Mouse (Mus musculus) hindbrain, embryonic 12.5 days (tissue): ENCODE measurements around the gene Ssna1. TPM values are rescaled to one million over a fixed set of nuclear protein-coding genes. Genes with fewer than 3 reads are reported as not detected.

Experiments
- ATAC-seq: fragments of 200-750 bp; cut with Nextera tagmentation; 2 replicates; pipeline ENCODE4 v1.8.0; 2017; ENCODE audit warnings: moderate TSS enrichment; ENCODE audit not compliant: low FRiP score
- H3K27ac ChIP-seq: fragments of 300-500 bp; sonication (generic); 2 replicates; pipeline ENCODE4 v1.5.1; 2016; ENCODE audit warnings: mild to moderate bottlenecking
- H3K27me3 ChIP-seq: fragments of 300-500 bp; sonication (generic); 2 replicates; pipeline ENCODE4 v1.6.1; 2016; ENCODE audit warnings: mild to moderate bottlenecking
- H3K36me3 ChIP-seq: fragments of 300-500 bp; sonication (generic); 2 replicates; pipeline ENCODE4 v1.6.1; 2016; ENCODE audit warnings: mild to moderate bottlenecking
- H3K4me1 ChIP-seq: fragments of 300-500 bp; sonication (generic); 2 replicates; pipeline ENCODE4 v1.6.1; 2016
- H3K4me2 ChIP-seq: fragments of 300-500 bp; sonication (generic); replicated peaks from 2 replicates; pipeline ENCODE4 v1.6.1; 2016; ENCODE audit warnings: mild to moderate bottlenecking
- H3K4me3 ChIP-seq: fragments of 300-500 bp; sonication (generic); 2 replicates; pipeline ENCODE4 v1.5.1; 2016; ENCODE audit warnings: mild to moderate bottlenecking
- H3K9ac ChIP-seq: fragments of 300-500 bp; sonication (generic); 2 replicates; pipeline ENCODE4 v1.6.1; 2016; ENCODE audit warnings: mild to moderate bottlenecking, moderate library complexity
- H3K9me3 ChIP-seq: fragments of 300-500 bp; sonication (generic); replicated peaks from 2 replicates; pipeline ENCODE4 v1.6.1; 2016; ENCODE audit warnings: mild to moderate bottlenecking
- WGBS: fragments of 180-500 bp; shearing (Covaris S2); methylation state at CpG from one replicate; pipeline ENCODE4 v1.1.7; 2016; 5-methylcytosine and 5-hydroxymethylcytosine counted together
- polyA plus RNA-seq: library from polyadenylated mRNA; unstranded; fragments of >200 nt; fragmentation: Nextera tagmentation; extraction: Ambion mirVana; gene quantifications from 2 replicates; pipeline ENCODE4 v1.2.1, GENCODE M21; 2016

The Ssna1 gene
- polyA plus RNA-seq, 1 experiment from 2014 or later, result 201 TPM

DNA sequence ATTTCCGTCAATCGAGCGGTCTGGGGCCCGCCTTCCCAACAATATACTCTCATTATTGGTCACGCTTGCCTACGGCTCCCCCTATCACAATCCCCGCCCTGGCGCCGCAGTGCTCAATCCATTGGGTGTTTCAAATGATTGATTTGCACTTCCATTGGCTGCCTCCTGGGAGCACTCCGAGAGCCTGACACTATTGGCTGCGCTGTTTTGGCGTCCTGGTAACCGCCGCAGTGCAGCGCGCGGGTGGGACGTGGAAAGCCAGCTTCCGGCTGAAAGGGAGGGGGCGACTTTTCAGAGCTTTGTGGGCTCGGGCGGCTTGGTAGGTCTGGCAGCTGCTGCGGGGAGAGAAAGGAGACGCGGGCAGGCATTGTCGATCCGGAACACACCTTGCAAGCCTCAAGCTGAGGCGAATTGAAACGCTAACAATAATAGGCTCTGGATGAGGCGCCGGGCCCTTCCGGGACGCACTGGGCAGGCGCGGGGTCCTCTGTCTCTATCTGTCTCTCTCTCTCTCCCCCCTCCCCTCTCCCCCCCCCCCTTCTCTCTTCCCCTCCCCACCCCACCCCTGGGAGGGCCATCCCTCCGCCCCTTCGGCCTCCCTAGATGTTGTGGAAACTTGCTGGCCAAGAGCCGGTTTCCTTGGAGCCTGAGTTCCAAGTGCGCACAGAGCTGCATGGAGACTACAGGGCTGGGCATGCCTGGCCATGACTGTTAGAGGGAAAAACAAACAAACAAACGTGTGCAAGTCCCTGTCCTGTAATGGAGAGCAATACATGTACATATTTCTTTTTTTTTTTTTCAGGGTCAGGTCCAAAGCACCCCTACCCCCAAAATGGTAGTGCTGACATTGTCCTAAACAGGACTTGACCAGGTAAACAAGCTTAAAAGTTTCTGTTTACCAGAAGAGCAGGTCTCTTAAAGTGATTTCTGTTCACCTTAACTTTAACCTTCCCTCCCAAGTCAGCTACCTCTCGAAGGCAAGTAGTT is 47.2 kb downstream of the Ssna1 start:
- peak overlapping the region; percentile 97 for H3K27ac ChIP-seq
- no peaks in the 10 kb centered on the region for H3K9me3 ChIP-seq
- H3K36me3 ChIP-seq, result peaks cover 5% of the 10 kb centered on the region
- H3K4me1 ChIP-seq, result peaks cover 23% of the 10 kb centered on the region
- 0 out of 2 replicates have a peak, but pooled peaks cover 2% of the 10 kb centered on the region for H3K27me3 ChIP-seq
- peak overlapping the region; percentile 69 for H3K9ac ChIP-seq
- ATAC-seq, result peak; percentile 98
- WGBS, result 2% methylated on average over 39 of the region's 41 CpGs
- H3K4me2 ChIP-seq, result peak overlapping the region; percentile 59
- peak overlapping the region; percentile 72 for H3K4me3 ChIP-seq

GRCm38 (mm10) chr2:25224492-25224765 is 47.8 kb downstream of the Ssna1 start, which contains the start of gene Tubb4b:
Tubb4b (minus strand) TSS chr2:25224702.
- Histone ChIP-seq H3K27ac (peak within 1 kb of the TSS; percentile 97), H3K4me1 (peaks cover 23% of the 10 kb centered on the region), H3K36me3 (peaks cover 5% of the 10 kb centered on the region), H3K4me3 (peak within 1 kb of the TSS; percentile 72), H3K9me3 (no peaks in the 10 kb centered on the region), H3K27me3 (0 out of 2 replicates have a peak, but pooled peaks cover 2% of the 10 kb centered on the region), H3K9ac (peak within 1 kb of the TSS; percentile 84), H3K4me2 (peak within 1 kb of the TSS; percentile 81)
- 0% methylated on average over 17 of the region's 17 CpGs for WGBS
- ATAC-seq, result no peak

DNA sequence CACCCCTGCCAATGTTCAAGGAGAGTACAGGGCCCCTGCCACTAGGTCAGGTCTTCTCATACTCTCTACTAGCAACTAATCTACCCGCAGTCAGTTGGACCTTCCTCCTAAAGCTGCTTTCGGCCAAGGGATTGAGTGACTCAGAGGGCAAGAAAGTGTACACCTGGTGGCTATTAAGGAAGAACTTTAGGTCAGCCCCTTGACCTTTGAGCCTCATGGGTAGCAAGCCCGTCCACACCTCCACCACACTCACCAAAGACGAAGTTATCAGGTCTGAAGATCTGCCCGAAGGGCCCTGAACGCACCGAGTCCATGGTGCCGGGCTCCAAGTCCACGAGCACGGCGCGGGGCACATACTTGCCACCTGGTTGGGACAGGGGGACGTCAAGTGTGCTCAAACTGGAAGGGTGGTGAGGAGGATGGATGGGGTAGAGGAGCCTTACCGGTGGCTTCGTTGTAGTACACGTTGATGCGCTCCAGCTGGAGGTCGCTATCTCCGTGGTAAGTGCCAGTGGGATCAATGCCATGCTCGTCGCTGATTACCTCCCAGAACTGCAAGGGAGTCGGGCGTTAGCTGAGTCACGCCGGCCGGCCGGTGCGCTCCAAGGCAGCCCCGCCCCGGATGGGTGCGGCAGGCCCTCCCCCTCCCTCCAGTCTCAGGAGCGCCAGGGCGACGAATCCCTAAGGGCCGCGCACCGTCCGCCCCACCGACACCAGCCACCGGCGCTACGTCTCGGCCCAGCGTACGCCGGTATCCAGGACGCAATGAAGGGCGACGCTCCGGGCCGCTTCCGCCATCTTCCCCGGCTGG is 48.4 kb downstream of the Ssna1 start:
- ATAC-seq, result peak; percentile 57
- WGBS, result 2% methylated on average over 45 of the region's 53 CpGs
- Histone ChIP-seq H3K27ac (peak overlapping the region; percentile 91), H3K9ac (peak overlapping the region; percentile 84), H3K27me3 (no peaks in the 10 kb centered on the region), H3K36me3 (peaks cover 5% of the 10 kb centered on the region), H3K4me3 (peak overlapping the region; percentile 72), H3K9me3 (no peaks in the 10 kb centered on the region), H3K4me1 (peaks cover 22% of the 10 kb centered on the region), H3K4me2 (peak overlapping the region; percentile 81)

- Histone ChIP-seq H3K9me3 (no peaks in the 10 kb centered on the region), H3K9ac (no peak overlapping the region), H3K4me2 (no peak overlapping the region), H3K4me3 (no peak overlapping the region), H3K36me3 (peaks cover 5% of the 10 kb centered on the region), H3K27ac (no peak overlapping the region), H3K4me1 (peaks cover 16% of the 10 kb centered on the region), H3K27me3 (no peaks in the 10 kb centered on the region)
- no peak for ATAC-seq
- WGBS, result 75% methylated on average over 5 of the region's 5 CpGs
These were observed 50.9 kb downstream of the Ssna1 start for GRCm38 (mm10) chr2:25221331-25221772.

Other genes with a start within 250 kb of the Ssna1 start
- gene Nsmf, start 218.1 kb downstream of the Ssna1 start, polyA plus RNA-seq, result 108 and 115 TPM in 2 replicates
- gene Entpd8, start 192.1 kb downstream of the Ssna1 start, polyA plus RNA-seq, result not detected in 2 replicates
- 0.14 and 0.22 TPM in 2 replicates for gene Noxa1, start 177.3 kb downstream of the Ssna1 start, polyA plus RNA-seq
- gene Nrarp, start 91.7 kb downstream of the Ssna1 start, polyA plus RNA-seq, result 70.9 and 76.4 TPM in 2 replicates
- 1.8 and 2.4 TPM in 2 replicates for gene Tor4a, start 75.6 kb downstream of the Ssna1 start, polyA plus RNA-seq
- 107 and 117 TPM in 2 replicates for gene Nelfb, start 60.9 kb downstream of the Ssna1 start, polyA plus RNA-seq
- gene Stpg3, start 57.8 kb downstream of the Ssna1 start, polyA plus RNA-seq, result not detected in 2 replicates
- gene Fam166a, start 53.7 kb downstream of the Ssna1 start, polyA plus RNA-seq, result 0.19 TPM in 1 of 2 replicates, not detected in the other
- gene Tubb4b, start 47.7 kb downstream of the Ssna1 start, polyA plus RNA-seq, result 391 and 416 TPM in 2 replicates
- gene Slc34a3, start 38.1 kb downstream of the Ssna1 start, polyA plus RNA-seq, result not detected in 2 replicates
- gene Rnf224, start 35.7 kb downstream of the Ssna1 start, polyA plus RNA-seq, result not detected in 2 replicates
- 37.8 and 40.5 TPM in 2 replicates for gene Rnf208, start 30.2 kb downstream of the Ssna1 start, polyA plus RNA-seq
- gene Cysrt1, start 30.0 kb downstream of the Ssna1 start, polyA plus RNA-seq, result not detected in 2 replicates
- gene AL732309.1, start 25.6 kb downstream of the Ssna1 start, polyA plus RNA-seq, result 3.5 and 6.2 TPM in 2 replicates
- 16.5 and 18.6 TPM in 2 replicates for gene Tmem203, start 17.0 kb downstream of the Ssna1 start, polyA plus RNA-seq
- 13.2 and 14.9 TPM in 2 replicates for gene Tprn, start 9.8 kb downstream of the Ssna1 start, polyA plus RNA-seq
- gene Anapc2, start within 50 bp of the Ssna1 start, polyA plus RNA-seq, result 147 and 152 TPM in 2 replicates
- not detected in 2 replicates for gene Tmem210, start 15.7 kb upstream of the Ssna1 start, polyA plus RNA-seq
- gene Lrrc26, start 17.5 kb upstream of the Ssna1 start, polyA plus RNA-seq, result not detected in 2 replicates
- 6.3 and 6.9 TPM in 2 replicates for gene Grin1, start 46.7 kb upstream of the Ssna1 start, polyA plus RNA-seq
- gene Man1b1, start 59.9 kb upstream of the Ssna1 start, polyA plus RNA-seq, result 73.5 and 78.8 TPM in 2 replicates
- 21.9 and 23.5 TPM in 2 replicates for gene Dpp7, start 83.9 kb upstream of the Ssna1 start, polyA plus RNA-seq
- gene Uap1l1, start 93.2 kb upstream of the Ssna1 start, polyA plus RNA-seq, result 5.7 and 7.9 TPM in 2 replicates
- gene Sapcd2, start 99.9 kb upstream of the Ssna1 start, polyA plus RNA-seq, result 31.9 and 41.4 TPM in 2 replicates
- 0.22 and 0.46 TPM in 2 replicates for gene Entpd2, start 123.4 kb upstream of the Ssna1 start, polyA plus RNA-seq
- gene Npdc1, start 126.9 kb upstream of the Ssna1 start, polyA plus RNA-seq, result 216 and 225 TPM in 2 replicates
- 0.53 TPM in 1 of 2 replicates, not detected in the other for gene Fut7, start 150.8 kb upstream of the Ssna1 start, polyA plus RNA-seq
- 10.1 and 10.6 TPM in 2 replicates for gene Abca2, start 156.3 kb upstream of the Ssna1 start, polyA plus RNA-seq
- gene Clic3, start 184.4 kb upstream of the Ssna1 start, polyA plus RNA-seq, result 2.3 and 2.4 TPM in 2 replicates
- 41.6 and 49.4 TPM in 2 replicates for gene Paxx, start 188.7 kb upstream of the Ssna1 start, polyA plus RNA-seq
- gene Ptgds, start 197.6 kb upstream of the Ssna1 start, polyA plus RNA-seq, result 2.8 and 3.0 TPM in 2 replicates
- not detected in 2 replicates for gene Lcn12, start 221.5 kb upstream of the Ssna1 start, polyA plus RNA-seq
- 106 and 116 TPM in 2 replicates for gene Fbxw5, start 228.3 kb upstream of the Ssna1 start, polyA plus RNA-seq
- 4.8 and 6.0 TPM in 2 replicates for gene C8g, start 229.3 kb upstream of the Ssna1 start, polyA plus RNA-seq